Mouse (Mus musculus) hindbrain, postnatal 0 days (tissue): ENCODE results near the gene Fto. TPM values are rescaled to one million over a fixed set of nuclear protein-coding genes. Genes with fewer than 3 reads are reported as not detected.

Experiments used
- ATAC-seq: fragments of 200-750 bp; cut with Nextera tagmentation; 2 replicates; pipeline ENCODE4 v1.8.0; 2017; ENCODE audit warnings: mild to moderate bottlenecking, moderate TSS enrichment, moderate library complexity
- DNase-seq: peaks from one replicate; pipeline ENCODE4 v3.0.0-alpha.2; 2015; ENCODE audit warnings: low spot score
- H3K27ac ChIP-seq: fragments of 300-500 bp; sonication (generic); 2 replicates; pipeline ENCODE4 v1.5.1; 2014; ENCODE audit warnings: mild to moderate bottlenecking
- H3K27me3 ChIP-seq: fragments of 300-500 bp; sonication (generic); 2 replicates; pipeline ENCODE4 v1.6.1; 2014; ENCODE audit warnings: low read length, mixed read lengths; ENCODE audit not compliant: insufficient read depth
- H3K36me3 ChIP-seq: fragments of 300-500 bp; sonication (generic); 2 replicates; pipeline ENCODE4 v1.6.1; 2014; ENCODE audit warnings: low read length, mixed read lengths; ENCODE audit not compliant: insufficient read depth
- H3K4me1 ChIP-seq: fragments of 300-500 bp; sonication (generic); 2 replicates; pipeline ENCODE4 v1.6.1; 2014; ENCODE audit warnings: antibody characterized with exemption, low read length, mixed read lengths; ENCODE audit not compliant: insufficient read depth
- H3K4me2 ChIP-seq: fragments of 300-500 bp; sonication (generic); 2 replicates; pipeline ENCODE4 v1.6.1; 2014; ENCODE audit warnings: low read depth, mild to moderate bottlenecking, low read length, moderate library complexity, mixed read lengths
- H3K4me3 ChIP-seq: fragments of 300-500 bp; sonication (generic); 2 replicates; pipeline ENCODE4 v1.5.1; 2014; ENCODE audit warnings: low read length
- H3K9ac ChIP-seq: fragments of 300-500 bp; sonication (generic); replicated peaks from 2 replicates; pipeline ENCODE4 v1.6.1; 2014; ENCODE audit warnings: mild to moderate bottlenecking, low read length, moderate library complexity, mixed read lengths
- H3K9me3 ChIP-seq: fragments of 300-500 bp; sonication (generic); 2 replicates; pipeline ENCODE4 v1.6.1; 2016; ENCODE audit warnings: low read length, mixed read lengths
- CTCF ChIP-seq: IDR thresholded peaks from 2 replicates; pipeline ENCODE4 v1.5.1; 2016; ENCODE audit warnings: antibody characterized with exemption, control low read depth, low read depth
- WGBS: fragments of 180-500 bp; shearing (Covaris S2); extraction: QIAGEN DNeasy Blood & Tissue Kit; methylation state at CpG from one replicate; pipeline ENCODE4 v1.1.7; 2014; 5-methylcytosine and 5-hydroxymethylcytosine counted together
- polyA plus RNA-seq: library from polyadenylated mRNA; unstranded; fragments of >200 nt; fragmentation: Nextera tagmentation; extraction: Ambion mirVana; gene quantifications from 2 replicates; pipeline ENCODE4 v1.2.1, GENCODE M21; 2015
- total RNA-seq: library from RNA; depleted of rRNA; stranded (reverse); fragments of >200 nt; gene quantifications from 2 replicates; pipeline ENCODE4 v1.2.3, GENCODE M21; 2014

Gene Fto
- total and polyA plus RNA-seq, 2 experiments from 2014 or later = 80.7 to 122 TPM

DNA sequence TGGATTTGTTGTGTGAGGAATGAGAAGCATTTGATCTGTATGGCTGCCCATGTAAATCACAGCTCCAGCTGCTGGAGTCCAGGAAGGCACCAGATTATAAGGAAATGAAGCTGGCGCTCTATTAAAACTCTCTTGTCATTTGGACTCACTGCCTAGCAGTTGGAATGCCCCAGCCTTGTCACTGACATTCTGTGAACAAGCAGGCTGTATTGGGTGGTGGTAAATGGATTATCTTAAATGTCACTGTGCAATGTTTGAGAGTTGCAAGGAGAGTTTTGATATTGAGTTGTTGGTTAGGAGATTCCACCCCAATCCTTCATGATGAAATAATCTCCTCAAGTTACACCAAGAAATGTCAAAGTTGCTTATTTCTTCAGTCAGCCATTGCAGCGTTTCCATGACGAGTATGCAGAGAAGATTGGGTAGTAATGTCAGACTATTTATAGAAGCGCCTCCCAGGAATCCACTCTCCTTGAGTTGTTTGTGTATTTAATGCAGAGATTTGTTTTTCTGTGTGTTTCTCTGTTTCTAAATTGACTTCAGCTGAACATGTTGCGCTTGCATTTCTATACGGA is 246.8 kb downstream of the Fto start:
- no peaks in the 10 kb centered on the region for H3K9me3 ChIP-seq
- no peak overlapping the region for H3K4me2 ChIP-seq
- H3K36me3 ChIP-seq = no peaks in the 10 kb centered on the region
- H3K4me1 ChIP-seq = no peaks in the 10 kb centered on the region
- DNase-seq (no peak), ATAC-seq (no peak)
- TF ChIP-seq CTCF = no peak
- H3K9ac ChIP-seq = no peak overlapping the region
- H3K4me3 ChIP-seq = no peak overlapping the region
- no peaks in the 10 kb centered on the region for H3K27me3 ChIP-seq
- H3K27ac ChIP-seq = no peak overlapping the region
- 81% methylated on average over 6 of the region's 6 CpGs for WGBS

DNA sequence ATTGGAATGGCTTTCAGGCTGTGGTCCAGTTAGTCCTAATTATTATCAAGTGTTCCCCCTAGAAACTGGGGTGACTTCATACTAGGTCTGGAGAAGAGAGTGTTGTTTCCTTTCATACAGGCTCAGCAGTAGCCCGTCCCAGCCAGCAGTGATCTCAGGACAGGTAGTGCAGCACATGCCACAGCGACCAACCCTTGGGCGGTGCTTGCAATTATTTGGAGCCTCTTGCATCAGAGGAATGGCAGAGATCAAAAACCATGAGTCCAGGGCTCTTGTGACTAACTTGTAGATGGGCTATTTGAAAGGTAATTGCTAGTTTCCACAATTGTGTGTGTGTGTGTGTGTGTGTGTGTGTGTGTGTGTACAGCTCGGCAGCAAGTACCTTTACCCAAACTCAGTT is 247.9 kb downstream of the Fto start:
- WGBS = 92% methylated on average over 4 of the region's 4 CpGs
- H3K36me3 ChIP-seq = no peaks in the 10 kb centered on the region
- no peak for TF ChIP-seq CTCF

DNA sequence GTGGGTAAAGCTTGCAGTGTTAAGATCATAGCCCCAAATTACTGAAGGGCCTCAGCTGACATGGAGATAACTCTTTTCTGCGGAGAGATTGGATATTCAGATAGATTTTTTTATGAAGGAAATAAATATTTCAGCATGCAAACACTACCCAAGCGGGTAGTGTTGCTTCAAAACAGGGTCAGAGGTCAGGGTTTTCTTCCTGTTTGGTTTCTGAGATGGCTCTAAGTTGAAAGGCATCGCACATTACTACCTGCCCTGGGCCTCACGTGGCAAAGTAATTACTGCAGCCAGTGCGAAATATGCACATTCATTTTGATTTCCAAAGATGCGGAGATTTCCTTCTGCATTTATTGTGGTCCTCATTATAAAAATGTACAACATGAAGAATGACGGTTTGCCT is 249.3 kb downstream of the Fto start:
- TF ChIP-seq CTCF = no peak
- no peak for ATAC-seq
- Histone ChIP-seq H3K9ac (no peak overlapping the region), H3K4me3 (no peak overlapping the region), H3K4me2 (no peak overlapping the region), H3K36me3 (no peaks in the 10 kb centered on the region), H3K27ac (no peak overlapping the region), H3K27me3 (no peaks in the 10 kb centered on the region), H3K9me3 (no peaks in the 10 kb centered on the region), H3K4me1 (no peaks in the 10 kb centered on the region)
- 75% methylated on average over 7 of the region's 7 CpGs for WGBS
- DNase-seq = no peak

More for the DNA sequence above, 247.9 kb downstream of the Fto start:
- H3K9ac ChIP-seq = no peak overlapping the region
- no peak for DNase-seq
- no peak for ATAC-seq
- no peaks in the 10 kb centered on the region for H3K27me3 ChIP-seq
- H3K4me1 ChIP-seq = no peaks in the 10 kb centered on the region
- H3K27ac ChIP-seq = no peak overlapping the region
- no peak overlapping the region for H3K4me3 ChIP-seq
- no peaks in the 10 kb centered on the region for H3K9me3 ChIP-seq
- H3K4me2 ChIP-seq = no peak overlapping the region

DNA sequence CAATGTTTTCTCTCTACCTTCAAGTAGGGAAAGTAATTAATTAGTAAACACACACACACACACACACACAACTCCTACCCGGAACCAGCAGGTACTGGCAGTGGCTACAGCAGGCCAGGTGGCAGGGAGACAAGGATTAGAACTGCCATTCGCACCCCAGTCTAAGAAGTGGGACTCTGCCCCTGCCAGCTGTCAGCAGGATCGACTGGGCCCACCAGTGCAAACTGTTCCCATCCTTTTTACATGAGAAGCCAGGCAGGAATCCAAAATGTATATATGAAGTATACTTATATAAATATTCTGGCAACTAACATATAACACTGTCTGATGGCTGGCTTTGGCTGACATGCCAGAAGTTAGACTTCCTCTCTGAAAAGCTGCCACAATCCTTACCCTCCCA is 250.0 kb downstream of the Fto start:
- no peaks in the 10 kb centered on the region for H3K4me1 ChIP-seq
- ATAC-seq (no peak), DNase-seq (no peak)
- TF ChIP-seq CTCF = no peak
- no peaks in the 10 kb centered on the region for H3K36me3 ChIP-seq
- H3K27me3 ChIP-seq = no peaks in the 10 kb centered on the region
- 53% methylated on average over 3 of the region's 3 CpGs for WGBS
- no peak overlapping the region for H3K4me3 ChIP-seq
- no peak overlapping the region for H3K4me2 ChIP-seq
- no peaks in the 10 kb centered on the region for H3K9me3 ChIP-seq
- H3K27ac ChIP-seq = no peak overlapping the region
- no peak overlapping the region for H3K9ac ChIP-seq

DNA sequence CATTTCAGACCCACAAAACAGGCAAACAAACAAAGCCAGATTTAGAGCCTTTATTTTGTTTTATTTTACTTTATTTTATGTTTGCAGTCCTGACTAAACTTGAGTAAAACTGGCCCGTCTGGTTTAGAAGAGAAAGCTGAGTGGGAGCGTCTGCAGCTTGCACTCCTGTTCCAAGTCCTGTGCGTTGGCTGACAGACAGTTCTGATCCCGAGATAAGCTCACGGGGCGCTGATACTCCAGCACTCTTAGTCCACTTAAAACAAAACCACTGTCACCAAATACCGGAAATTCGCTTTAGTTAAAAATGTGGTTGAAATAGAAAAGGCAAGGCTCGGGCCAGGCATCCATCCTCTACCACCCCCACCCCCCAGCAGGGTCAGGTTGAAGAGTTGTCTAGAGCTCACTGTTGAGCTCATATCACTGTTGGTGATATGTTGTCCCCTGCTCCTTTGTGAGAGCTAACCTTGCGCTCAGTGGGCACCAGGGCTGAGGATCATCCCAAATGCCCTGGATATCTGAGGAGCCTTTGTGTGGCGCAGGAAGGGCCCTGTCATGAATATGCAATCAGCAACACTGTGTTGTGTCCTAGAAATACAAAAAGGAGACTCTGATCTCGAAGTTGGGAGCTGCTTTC is 252.7 kb downstream of the Fto start:
- Histone ChIP-seq H3K4me1 (0 out of 2 replicates have a peak, but pooled peaks cover 5% of the 10 kb centered on the region), H3K9ac (no peak overlapping the region), H3K27ac (peak overlapping the region; percentile 54; the same call in 1 of the 2 replicates), H3K36me3 (no peaks in the 10 kb centered on the region), H3K27me3 (no peaks in the 10 kb centered on the region), H3K9me3 (no peaks in the 10 kb centered on the region), H3K4me2 (no peak overlapping the region), H3K4me3 (no peak overlapping the region)
- TF ChIP-seq CTCF = no peak
- peak; percentile 55; the same call in 1 of the 2 replicates for ATAC-seq
- DNase-seq = no peak
- WGBS = 37% methylated on average over 12 of the region's 12 CpGs

DNA sequence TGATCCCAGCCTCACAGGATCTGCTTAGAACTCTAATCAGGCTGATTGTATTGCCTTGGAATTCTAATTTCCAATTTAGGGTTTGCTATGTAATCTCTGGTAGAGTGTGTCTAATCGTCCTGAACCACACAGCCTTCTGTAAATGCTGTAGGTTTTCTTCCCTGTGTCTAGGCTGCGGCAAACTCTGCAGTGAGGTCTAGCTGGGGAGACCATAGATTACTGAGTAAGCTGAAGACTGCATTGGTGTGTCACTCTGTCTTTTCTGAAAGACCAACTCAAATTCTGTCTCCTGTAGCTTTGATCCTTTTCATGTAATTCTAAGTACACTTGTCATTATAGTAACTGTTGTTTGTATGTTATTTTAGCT is 253.2 kb downstream of the Fto start:
- peak overlapping the region; percentile 54; the same call in 1 of the 2 replicates for H3K27ac ChIP-seq
- H3K9ac ChIP-seq = no peak overlapping the region
- DNase-seq = no peak
- TF ChIP-seq CTCF = no peak
- no peak for ATAC-seq
- H3K9me3 ChIP-seq = no peaks in the 10 kb centered on the region
- no peaks in the 10 kb centered on the region for H3K36me3 ChIP-seq
- 0 out of 2 replicates have a peak, but pooled peaks cover 5% of the 10 kb centered on the region for H3K4me1 ChIP-seq
- no peak overlapping the region for H3K4me3 ChIP-seq
- 30% methylated on average over 2 of the region's 2 CpGs for WGBS
- no peak overlapping the region for H3K4me2 ChIP-seq
- no peaks in the 10 kb centered on the region for H3K27me3 ChIP-seq

DNA sequence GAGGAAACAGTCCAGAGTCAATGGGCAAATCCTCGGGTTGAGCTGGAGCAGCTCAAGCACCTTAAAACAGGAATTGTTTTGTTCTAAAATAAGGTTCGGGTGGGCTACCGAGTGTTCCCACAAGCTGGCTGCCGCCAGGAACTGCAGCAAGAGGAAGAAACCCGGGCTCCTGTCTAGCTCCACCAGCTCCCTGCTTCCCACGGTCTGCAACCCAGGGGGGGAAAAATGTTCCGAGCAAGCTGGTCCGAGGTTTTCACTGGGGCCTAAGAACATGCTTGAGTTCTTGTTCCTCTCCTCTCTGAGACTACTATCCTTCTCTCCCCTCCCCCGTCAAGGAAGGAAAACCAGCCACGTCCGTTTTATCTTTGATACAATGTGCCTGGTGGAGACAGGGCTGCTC is 256.5 kb downstream of the Fto start:
- no peak overlapping the region for H3K27ac ChIP-seq
- no peaks in the 10 kb centered on the region for H3K36me3 ChIP-seq
- H3K9me3 ChIP-seq = no peaks in the 10 kb centered on the region
- TF ChIP-seq CTCF = no peak
- DNase-seq (no peak), ATAC-seq (no peak)
- no peak overlapping the region for H3K9ac ChIP-seq
- H3K4me3 ChIP-seq = no peak overlapping the region
- no peak overlapping the region for H3K4me2 ChIP-seq
- 37% methylated on average over 11 of the region's 11 CpGs for WGBS
- H3K4me1 ChIP-seq = 0 out of 2 replicates have a peak, but pooled peaks cover 9% of the 10 kb centered on the region
- no peaks in the 10 kb centered on the region for H3K27me3 ChIP-seq
